Mouse (Mus musculus) cortical plate, adult 2 months (tissue): ENCODE results near the gene Dok5. TPM values are rescaled to one million over a fixed set of nuclear protein-coding genes. Genes with fewer than 3 reads are reported as not detected.

ENCODE experiments used
- H3K27ac ChIP-seq: fragments of 200-500 bp; 2 replicates; pipeline ENCODE4 v1.5.1; 2012; ENCODE audit warnings: low read length, control low read depth, inconsistent platforms; ENCODE audit not compliant: insufficient read depth
- H3K4me1 ChIP-seq: fragments of 200-500 bp; 2 replicates; pipeline ENCODE4 v1.6.1; 2011; ENCODE audit warnings: low read length; ENCODE audit not compliant: control insufficient read depth, insufficient read depth
- H3K4me3 ChIP-seq: fragments of 200-500 bp; 2 replicates; pipeline ENCODE4 v1.5.1; 2011; ENCODE audit warnings: mild to moderate bottlenecking, low read length, control low read depth; ENCODE audit not compliant: insufficient read depth
- CTCF ChIP-seq: fragments of 200-500 bp; IDR thresholded peaks from 2 replicates; pipeline ENCODE4 v1.5.1; 2011; ENCODE audit warnings: mild to moderate bottlenecking, control low read depth, low read length; ENCODE audit not compliant: insufficient read depth; ENCODE audit errors: extremely low read depth
- POLR2A ChIP-seq: fragments of 200-500 bp; IDR thresholded peaks from 2 replicates; pipeline ENCODE4 v1.6.1; 2011; ENCODE audit warnings: mild to moderate bottlenecking, low read length, control low read depth; ENCODE audit not compliant: insufficient read depth; ENCODE audit errors: extremely low read depth
- polyA plus RNA-seq: library from polyadenylated mRNA; depleted of rRNA; stranded (reverse); fragments of >200 nt; gene quantifications from 2 replicates; pipeline ENCODE4 v1.2.3, GENCODE M21; 2012

The Dok5 gene
- polyA plus RNA-seq, 1 experiment, result 32.9 TPM

GRCm38 (mm10) chr2:170758201-170758600 is 26.6 kb downstream of the Dok5 start:
- Histone ChIP-seq H3K27ac (no peak overlapping the region), H3K4me1 (peaks cover 9% of the 10 kb centered on the region), H3K4me3 (no peak overlapping the region)
- TF ChIP-seq CTCF (no peak), POLR2A (no peak)

- TF ChIP-seq CTCF, result no peak
- TF ChIP-seq POLR2A, result no peak
- Histone ChIP-seq H3K4me1 (peaks cover 19% of the 10 kb centered on the region), H3K27ac (no peak overlapping the region), H3K4me3 (no peak overlapping the region)
Observed at GRCm38 (mm10) chr2:170764704-170765103, 33.1 kb downstream of the Dok5 start.

- H3K4me1 ChIP-seq, result peaks cover 15% of the 10 kb centered on the region
- no peak for TF ChIP-seq CTCF
- TF ChIP-seq POLR2A, result no peak
- no peak overlapping the region for H3K4me3 ChIP-seq
- peak overlapping the region; percentile 16; the same call in 1 of the 2 replicates for H3K27ac ChIP-seq
Observed at GRCm38 (mm10) chr2:170767243-170767642, 35.6 kb downstream of the Dok5 start.

- Histone ChIP-seq H3K4me3 (no peak overlapping the region), H3K27ac (no peak overlapping the region), H3K4me1 (peaks cover 15% of the 10 kb centered on the region)
- TF ChIP-seq POLR2A (no peak), CTCF (no peak)
Observed at GRCm38 (mm10) chr2:170768699-170769098, 37.1 kb downstream of the Dok5 start.

GRCm38 (mm10) chr2:170771555-170771954 is 39.9 kb downstream of the Dok5 start:
- no peak for TF ChIP-seq CTCF
- no peak for TF ChIP-seq POLR2A
- H3K4me3 ChIP-seq, result no peak overlapping the region
- peaks cover 11% of the 10 kb centered on the region; the same call in 1 of the 2 replicates for H3K4me1 ChIP-seq
- no peak overlapping the region for H3K27ac ChIP-seq

- no peak overlapping the region for H3K4me3 ChIP-seq
- TF ChIP-seq CTCF (no peak), POLR2A (no peak)
- peaks cover 11% of the 10 kb centered on the region; the same call in 1 of the 2 replicates for H3K4me1 ChIP-seq
- no peak overlapping the region for H3K27ac ChIP-seq
Observed at GRCm38 (mm10) chr2:170772126-170772884, 40.7 kb downstream of the Dok5 start.

GRCm38 (mm10) chr2:170772885-170773270 is 41.3 kb downstream of the Dok5 start:
- TF ChIP-seq CTCF (no peak), POLR2A (no peak)
- Histone ChIP-seq H3K4me1 (peaks cover 9% of the 10 kb centered on the region; the same call in 1 of the 2 replicates), H3K27ac (no peak overlapping the region), H3K4me3 (no peak overlapping the region)

GRCm38 (mm10) chr2:170775577-170775976 is 44.0 kb downstream of the Dok5 start:
- no peak overlapping the region for H3K27ac ChIP-seq
- H3K4me3 ChIP-seq, result no peak overlapping the region
- peaks cover 6% of the 10 kb centered on the region; the same call in 1 of the 2 replicates for H3K4me1 ChIP-seq
- TF ChIP-seq CTCF (no peak), POLR2A (no peak)

GRCm38 (mm10) chr2:170776107-170776506 is 44.5 kb downstream of the Dok5 start:
- TF ChIP-seq CTCF (no peak), POLR2A (no peak)
- H3K4me3 ChIP-seq, result no peak overlapping the region
- no peak overlapping the region for H3K27ac ChIP-seq
- peaks cover 6% of the 10 kb centered on the region; the same call in 1 of the 2 replicates for H3K4me1 ChIP-seq

- Histone ChIP-seq H3K4me1 (peaks cover 6% of the 10 kb centered on the region; the same call in 1 of the 2 replicates), H3K27ac (no peak overlapping the region), H3K4me3 (no peak overlapping the region)
- TF ChIP-seq POLR2A, result no peak
- TF ChIP-seq CTCF, result no peak
Observed at GRCm38 (mm10) chr2:170777572-170777971, 46.0 kb downstream of the Dok5 start.
